Mouse (Mus musculus) hindbrain, embryonic 16.5 days (tissue): Measurements from ENCODE around the gene Gm3164. TPM values are rescaled to one million over a fixed set of nuclear protein-coding genes. Genes with fewer than 3 reads are reported as not detected.
"Not testable (repeated sequence)": the region's sequence is repeated elsewhere in the genome, so short reads cannot be mapped to it uniquely, and the experiment has no call there.

Experiments
- ATAC-seq: fragments of 200-750 bp; cut with Nextera tagmentation; 2 replicates; pipeline ENCODE4 v1.8.0; 2017; ENCODE audit warnings: moderate TSS enrichment, moderate library complexity
- H3K27ac ChIP-seq: fragments of 300-500 bp; sonication (generic); 2 replicates; pipeline ENCODE4 v1.5.1; 2014; ENCODE audit warnings: low read depth, mild to moderate bottlenecking, control low read depth, low read length, moderate library complexity
- H3K27me3 ChIP-seq: fragments of 300-500 bp; sonication (generic); replicated peaks from 2 replicates; pipeline ENCODE4 v1.6.1; 2014; ENCODE audit warnings: low read length; ENCODE audit not compliant: control insufficient read depth, insufficient read depth
- H3K36me3 ChIP-seq: fragments of 300-500 bp; sonication (generic); 2 replicates; pipeline ENCODE4 v1.6.1; 2014; ENCODE audit warnings: mild to moderate bottlenecking, low read length, moderate library complexity, mixed read lengths; ENCODE audit not compliant: control insufficient read depth, insufficient read depth
- H3K4me1 ChIP-seq: fragments of 300-500 bp; sonication (generic); 2 replicates; pipeline ENCODE4 v1.6.1; 2014; ENCODE audit warnings: low read depth, low read length; ENCODE audit not compliant: control insufficient read depth, insufficient read depth
- H3K4me2 ChIP-seq: fragments of 300-500 bp; sonication (generic); 2 replicates; pipeline ENCODE4 v1.6.1; 2014; ENCODE audit warnings: mild to moderate bottlenecking, low read length, control low read depth, moderate library complexity
- H3K4me3 ChIP-seq: fragments of 300-500 bp; sonication (generic); 2 replicates; pipeline ENCODE4 v1.5.1; 2014; ENCODE audit warnings: mild to moderate bottlenecking, low read length, control low read depth, moderate library complexity
- H3K9ac ChIP-seq: fragments of 300-500 bp; sonication (generic); 2 replicates; pipeline ENCODE4 v1.6.1; 2014; ENCODE audit warnings: low read depth, mild to moderate bottlenecking, control low read depth, low read length, moderate library complexity
- H3K9me3 ChIP-seq: fragments of 300-500 bp; sonication (generic); 2 replicates; pipeline ENCODE4 v1.6.1; 2014; ENCODE audit warnings: mild to moderate bottlenecking, low read length, moderate library complexity; ENCODE audit not compliant: control insufficient read depth
- WGBS: fragments of 180-500 bp; shearing (Covaris S2); extraction: QIAGEN DNeasy Blood & Tissue Kit; methylation state at CpG from one replicate; pipeline ENCODE4 v1.1.7; 2014; 5-methylcytosine and 5-hydroxymethylcytosine counted together
- polyA plus RNA-seq: library from polyadenylated mRNA; unstranded; fragments of >200 nt; fragmentation: Nextera tagmentation; extraction: Ambion mirVana; gene quantifications from 2 replicates; pipeline ENCODE4 v1.2.1, GENCODE M21; 2015

Gene Gm3164
- polyA plus RNA-seq = 6.0 and 7.4 TPM in 2 replicates

- Histone ChIP-seq H3K4me2 (peak within 1 kb of the TSS; percentile 56), H3K27ac (0 out of 2 replicates have a peak within 1 kb of the TSS, but pooled peaks have one; percentile 29), H3K4me3 (peak within 1 kb of the TSS; percentile 48), H3K9ac (peak within 1 kb of the TSS; percentile 65)
- not testable (repeated sequence) for H3K4me1 ChIP-seq, H3K27me3 ChIP-seq, H3K9me3 ChIP-seq, ATAC-seq, H3K36me3 ChIP-seq
- WGBS = under 1% methylated on average over 16 of the region's 59 CpGs
These were observed at the start of gene Gm3164 for GRCm38 (mm10) chr14:4414965-4415835. TSS of gene Gm3164 (plus strand) at chr14:4415448.

GRCm38 (mm10) chr14:4368991-4369390, 46.3 kb upstream of the Gm3164 start:
- 90% methylated on average over 3 of the region's 3 CpGs for WGBS
- H3K27me3 ChIP-seq, ATAC-seq, H3K4me3 ChIP-seq, H3K4me1 ChIP-seq, H3K36me3 ChIP-seq, H3K9me3 ChIP-seq, H3K27ac ChIP-seq, H3K9ac ChIP-seq, H3K4me2 ChIP-seq: not testable (repeated sequence)

GRCm38 (mm10) chr14:4369691-4370090, 45.6 kb upstream of the Gm3164 start:
- not testable (repeated sequence) for H3K4me1 ChIP-seq, H3K27me3 ChIP-seq, H3K9ac ChIP-seq, ATAC-seq, H3K27ac ChIP-seq, H3K4me2 ChIP-seq, H3K36me3 ChIP-seq, H3K4me3 ChIP-seq, H3K9me3 ChIP-seq
- WGBS = 70% methylated on average over 3 of the region's 3 CpGs

- H3K36me3 ChIP-seq, H3K4me3 ChIP-seq, H3K27me3 ChIP-seq, ATAC-seq, H3K9ac ChIP-seq, H3K4me1 ChIP-seq, H3K4me2 ChIP-seq, H3K27ac ChIP-seq, H3K9me3 ChIP-seq: not testable (repeated sequence)
These were observed 37.4 kb upstream of the Gm3164 start for GRCm38 (mm10) chr14:4377871-4378270.

GRCm38 (mm10) chr14:4385606-4386005, 29.6 kb upstream of the Gm3164 start:
- not testable (repeated sequence) for ATAC-seq, H3K9ac ChIP-seq, H3K36me3 ChIP-seq, H3K9me3 ChIP-seq, H3K27ac ChIP-seq, H3K27me3 ChIP-seq, H3K4me1 ChIP-seq, H3K4me2 ChIP-seq, H3K4me3 ChIP-seq

GRCm38 (mm10) chr14:4392841-4393530, 22.3 kb upstream of the Gm3164 start:
- ATAC-seq, H3K36me3 ChIP-seq, H3K27ac ChIP-seq, H3K9me3 ChIP-seq, H3K4me1 ChIP-seq, H3K4me2 ChIP-seq, H3K4me3 ChIP-seq, H3K27me3 ChIP-seq, H3K9ac ChIP-seq: not testable (repeated sequence)
- WGBS = 100% methylated on average over 2 of the region's 6 CpGs

GRCm38 (mm10) chr14:4397226-4397625, 18.0 kb upstream of the Gm3164 start, which contains the start of gene Gm3159:
TSS of gene Gm3159 (plus strand) at chr14:4397526.
- WGBS = 88% methylated on average over 1 of the region's 3 CpGs

GRCm38 (mm10) chr14:4398624-4399023, 16.6 kb upstream of the Gm3164 start:
- not testable (repeated sequence) for ATAC-seq

More at GRCm38 (mm10) chr14:4397226-4397625, 18.0 kb upstream of the Gm3164 start, which contains the start of gene Gm3159:
- H3K4me1 ChIP-seq, H3K4me2 ChIP-seq, H3K4me3 ChIP-seq, H3K9ac ChIP-seq, H3K36me3 ChIP-seq, H3K27ac ChIP-seq, H3K9me3 ChIP-seq, H3K27me3 ChIP-seq, ATAC-seq: not testable (repeated sequence)

GRCm38 (mm10) chr14:4400115-4400789, 15.0 kb upstream of the Gm3164 start:
- 92% methylated on average over 5 of the region's 5 CpGs for WGBS
- ATAC-seq = not testable (repeated sequence)

More at GRCm38 (mm10) chr14:4398624-4399023, 16.6 kb upstream of the Gm3164 start:
- H3K27ac ChIP-seq, H3K4me2 ChIP-seq, H3K27me3 ChIP-seq, H3K36me3 ChIP-seq, H3K4me1 ChIP-seq, H3K4me3 ChIP-seq, H3K9ac ChIP-seq, H3K9me3 ChIP-seq: not testable (repeated sequence)

More at GRCm38 (mm10) chr14:4400115-4400789, 15.0 kb upstream of the Gm3164 start:
- H3K36me3 ChIP-seq, H3K9ac ChIP-seq, H3K4me3 ChIP-seq, H3K27me3 ChIP-seq, H3K4me2 ChIP-seq, H3K27ac ChIP-seq, H3K9me3 ChIP-seq, H3K4me1 ChIP-seq: not testable (repeated sequence)
